Mouse (Mus musculus) frontal cortex, postnatal 36 days (tissue): ENCODE measurements at regions not wholly inside any gene's neighbourhood (a gene's known extent, or its start where the extent isn't known, plus 50 kb on each side); places are given as distances from the start of the nearest gene placed in this dataset.
A peak's percentile ranks its signal among the peaks of the same experiment; 100 is the strongest.
"Not testable (repeated sequence)": the region's sequence is repeated elsewhere in the genome, so short reads cannot be mapped to it uniquely, and the experiment has no call there.

Source experiments
- DNase-seq, 2 experiments: peaks; one replicate each; pipeline ENCODE4 v3.0.0; 2022; ENCODE audit warnings: low spot score in 2 of 2

GRCm38 (mm10) chr8:96586129-96586528, 697.8 kb upstream of the Got2 start:
- no peak for DNase-seq

- DNase-seq, result no peak
These were observed 664.2 kb upstream of the Got2 start for GRCm38 (mm10) chr8:96552512-96552911.

- DNase-seq, result peak in 1 of 2 experiments; percentile 16
These were observed 662.1 kb upstream of the Got2 start for GRCm38 (mm10) chr8:96550408-96550807.

- DNase-seq, result no peak
These were observed 660.3 kb upstream of the Got2 start for GRCm38 (mm10) chr8:96548663-96549062.

GRCm38 (mm10) chr8:96548187-96548586, 659.8 kb upstream of the Got2 start:
- no peak for DNase-seq

- DNase-seq, result no peak
These were observed 653.9 kb upstream of the Got2 start for GRCm38 (mm10) chr8:96542215-96542614.

GRCm38 (mm10) chr8:96498854-96499253, 610.5 kb upstream of the Got2 start:
- DNase-seq, result no peak

- no peak for DNase-seq
These were observed 607.1 kb upstream of the Got2 start for GRCm38 (mm10) chr8:96495406-96495805.

GRCm38 (mm10) chr8:96489804-96490203, 601.5 kb upstream of the Got2 start:
- DNase-seq, result peak in 1 of 2 experiments; percentile 25

- DNase-seq, result no peak
These were observed 600.5 kb upstream of the Got2 start for GRCm38 (mm10) chr8:96488741-96489453.

GRCm38 (mm10) chr8:96455915-96456314, 567.6 kb upstream of the Got2 start:
- peak; percentile 45 to 49 for DNase-seq

- peak in 1 of 2 experiments; percentile 8 for DNase-seq
These were observed 567.0 kb upstream of the Got2 start for GRCm38 (mm10) chr8:96455336-96455735.

- no peak for DNase-seq
These were observed 541.4 kb upstream of the Got2 start for GRCm38 (mm10) chr8:96429708-96430107.

- DNase-seq, result peak; percentile 11 to 14
These were observed 538.6 kb upstream of the Got2 start for GRCm38 (mm10) chr8:96426900-96427299.

- DNase-seq, result no peak
These were observed 521.3 kb upstream of the Got2 start for GRCm38 (mm10) chr8:96409601-96410000.

- DNase-seq, result no peak
These were observed 516.3 kb upstream of the Got2 start for GRCm38 (mm10) chr8:96404549-96405145.

GRCm38 (mm10) chr8:96403669-96404068, 515.3 kb upstream of the Got2 start:
- no peak for DNase-seq

- not testable (repeated sequence) for DNase-seq
These were observed 511.0 kb upstream of the Got2 start for GRCm38 (mm10) chr8:96399381-96399780.

- peak; percentile 0 to 8 for DNase-seq
These were observed 504.7 kb upstream of the Got2 start for GRCm38 (mm10) chr8:96393024-96393423.

GRCm38 (mm10) chr8:96389251-96389650, 500.9 kb upstream of the Got2 start:
- no peak for DNase-seq

GRCm38 (mm10) chr8:96370500-96370899, 482.2 kb upstream of the Got2 start:
- no peak for DNase-seq

GRCm38 (mm10) chr8:96362853-96363445, 474.6 kb upstream of the Got2 start:
- no peak for DNase-seq

- DNase-seq, result no peak
These were observed 462.3 kb upstream of the Got2 start for GRCm38 (mm10) chr8:96350531-96351069.
